Mouse (Mus musculus) heart, adult 2 months (tissue): Measurements from ENCODE around the gene Treml4.

Experiments used
- CTCF ChIP-seq: fragments of 200-600 bp; IDR thresholded peaks from 2 replicates; pipeline ENCODE4 v1.8.1; 2022; ENCODE audit warnings: antibody characterized with exemption, mild to moderate bottlenecking, moderate library complexity
- POLR2A ChIP-seq: fragments of 200-500 bp; IDR thresholded peaks from 2 replicates; pipeline ENCODE4 v1.6.1; 2011; ENCODE audit warnings: mild to moderate bottlenecking, low read depth, low read length, control low read depth; ENCODE audit not compliant: insufficient read depth

GRCm38 (mm10) chr17:48272158-48272557, 8.1 kb downstream of the Treml4 start:
- TF ChIP-seq POLR2A (no peak), CTCF (no peak)
